Mouse (Mus musculus) lung, postnatal 0 days (tissue): ENCODE measurements at regions not wholly inside any gene's neighbourhood (a gene's known extent, or its start where the extent isn't known, plus 50 kb on each side); places are given as distances from the start of the nearest gene placed in this dataset.

Source experiments
- ATAC-seq: fragments of 200-750 bp; cut with Nextera tagmentation; 2 replicates; pipeline ENCODE4 v1.8.0; 2017; ENCODE audit warnings: moderate library complexity
- DNase-seq: peaks from one replicate; pipeline ENCODE4 v3.0.0-alpha.2; 2016; ENCODE audit warnings: low spot score
- H3K27ac ChIP-seq: fragments of 300-500 bp; sonication (generic); 2 replicates; pipeline ENCODE4 v1.5.1; 2014; ENCODE audit warnings: antibody characterized with exemption, mild to moderate bottlenecking, low read length, mixed read lengths
- H3K27me3 ChIP-seq: fragments of 300-500 bp; sonication (generic); replicated peaks from 2 replicates; pipeline ENCODE4 v1.6.1; 2014; ENCODE audit warnings: low read length, mixed read lengths; ENCODE audit not compliant: insufficient read depth
- H3K36me3 ChIP-seq: fragments of 300-500 bp; sonication (generic); 2 replicates; pipeline ENCODE4 v1.6.1; 2014; ENCODE audit warnings: low read length, mixed read lengths; ENCODE audit not compliant: insufficient read depth
- H3K4me1 ChIP-seq: fragments of 300-500 bp; sonication (generic); 2 replicates; pipeline ENCODE4 v1.6.1; 2014; ENCODE audit warnings: antibody characterized with exemption, low read depth, low read length, mixed read lengths; ENCODE audit not compliant: insufficient read depth
- H3K4me2 ChIP-seq: fragments of 300-500 bp; sonication (generic); replicated peaks from 2 replicates; pipeline ENCODE4 v1.6.1; 2014; ENCODE audit warnings: low read depth, mild to moderate bottlenecking, low read length, moderate library complexity, mixed read lengths
- H3K4me3 ChIP-seq: fragments of 300-500 bp; sonication (generic); 2 replicates; pipeline ENCODE4 v1.5.1; 2014; ENCODE audit warnings: low read depth, low read length
- H3K9ac ChIP-seq: fragments of 300-500 bp; sonication (generic); replicated peaks from 2 replicates; pipeline ENCODE4 v1.6.1; 2014; ENCODE audit warnings: low read depth, mild to moderate bottlenecking
- H3K9me3 ChIP-seq: fragments of 300-500 bp; sonication (generic); 2 replicates; pipeline ENCODE4 v1.6.1; 2016; ENCODE audit warnings: low read length, mixed read lengths
- CTCF ChIP-seq: IDR thresholded peaks from 2 replicates; pipeline ENCODE4 v1.5.1; 2016; ENCODE audit warnings: antibody characterized with exemption, mild to moderate bottlenecking
- EP300 ChIP-seq: IDR thresholded peaks from 2 replicates; pipeline ENCODE4 v1.6.1; 2016; ENCODE audit warnings: antibody characterized with exemption, mild to moderate bottlenecking, control low read depth
- WGBS: fragments of 180-500 bp; shearing (Covaris S2); extraction: QIAGEN DNeasy Blood & Tissue Kit; methylation state at CpG from one replicate; pipeline ENCODE4 v1.1.7; 2014; 5-methylcytosine and 5-hydroxymethylcytosine counted together

- no peak for DNase-seq
- no peaks in the 10 kb centered on the region for H3K4me1 ChIP-seq
- TF ChIP-seq CTCF: no peak
- TF ChIP-seq EP300: no peak
- no peaks in the 10 kb centered on the region for H3K9me3 ChIP-seq
- H3K4me2 ChIP-seq: no peak overlapping the region
- H3K27me3 ChIP-seq: no peaks in the 10 kb centered on the region
- H3K9ac ChIP-seq: no peak overlapping the region
- H3K36me3 ChIP-seq: no peaks in the 10 kb centered on the region
- WGBS: 50% methylated on average over 4 of the region's 4 CpGs
- no peak overlapping the region for H3K4me3 ChIP-seq
- ATAC-seq: no peak
- H3K27ac ChIP-seq: no peak overlapping the region
These were observed 347.4 kb upstream of the Ddhd1 start for GRCm38 (mm10) chr14:46005307-46005706.

GRCm38 (mm10) chr14:46013232-46013631 lies 355.3 kb upstream of the Ddhd1 start:
- no peak for DNase-seq
- Histone ChIP-seq H3K4me2 (no peak overlapping the region), H3K4me3 (no peak overlapping the region), H3K4me1 (no peaks in the 10 kb centered on the region), H3K9ac (no peak overlapping the region), H3K27me3 (no peaks in the 10 kb centered on the region), H3K9me3 (no peaks in the 10 kb centered on the region), H3K27ac (no peak overlapping the region), H3K36me3 (no peaks in the 10 kb centered on the region)
- WGBS: 95% methylated on average over 2 of the region's 2 CpGs
- ATAC-seq: no peak
- TF ChIP-seq EP300 (no peak), CTCF (no peak)

GRCm38 (mm10) chr14:46014090-46014489 lies 356.1 kb upstream of the Ddhd1 start:
- Histone ChIP-seq H3K27ac (no peak overlapping the region), H3K9ac (no peak overlapping the region), H3K4me3 (no peak overlapping the region), H3K4me2 (no peak overlapping the region), H3K27me3 (no peaks in the 10 kb centered on the region), H3K9me3 (no peaks in the 10 kb centered on the region), H3K36me3 (no peaks in the 10 kb centered on the region), H3K4me1 (no peaks in the 10 kb centered on the region; the same call in 1 of the 2 replicates)
- ATAC-seq (no peak), DNase-seq (no peak)
- 52% methylated on average over 2 of the region's 2 CpGs for WGBS
- TF ChIP-seq EP300: no peak

- DNase-seq: no peak
- no peaks in the 10 kb centered on the region; the same call in 1 of the 2 replicates for H3K4me1 ChIP-seq
- H3K9me3 ChIP-seq: no peaks in the 10 kb centered on the region
- TF ChIP-seq CTCF (no peak), EP300 (no peak)
- no peak overlapping the region for H3K9ac ChIP-seq
- H3K36me3 ChIP-seq: no peaks in the 10 kb centered on the region
- H3K4me3 ChIP-seq: no peak overlapping the region
- H3K27ac ChIP-seq: no peak overlapping the region
- WGBS: 65% methylated on average over 6 of the region's 6 CpGs
- no peak for ATAC-seq
- H3K4me2 ChIP-seq: no peak overlapping the region
- H3K27me3 ChIP-seq: no peaks in the 10 kb centered on the region
These were observed 357.9 kb upstream of the Ddhd1 start for GRCm38 (mm10) chr14:46015682-46016400.

GRCm38 (mm10) chr14:46016701-46017106 lies 358.8 kb upstream of the Ddhd1 start:
- no peaks in the 10 kb centered on the region for H3K9me3 ChIP-seq
- ATAC-seq (no peak), DNase-seq (no peak)
- no peaks in the 10 kb centered on the region for H3K27me3 ChIP-seq
- H3K4me2 ChIP-seq: no peak overlapping the region
- no peaks in the 10 kb centered on the region; the same call in 1 of the 2 replicates for H3K4me1 ChIP-seq
- H3K9ac ChIP-seq: no peak overlapping the region
- no peak for TF ChIP-seq EP300
- TF ChIP-seq CTCF: no peak
- no peak overlapping the region for H3K27ac ChIP-seq
- no peaks in the 10 kb centered on the region for H3K36me3 ChIP-seq
- H3K4me3 ChIP-seq: no peak overlapping the region
- WGBS: 35% methylated on average over 4 of the region's 4 CpGs

- no peaks in the 10 kb centered on the region for H3K36me3 ChIP-seq
- no peak overlapping the region for H3K9ac ChIP-seq
- DNase-seq (no peak), ATAC-seq (no peak)
- no peak for TF ChIP-seq CTCF
- TF ChIP-seq EP300: no peak
- no peaks in the 10 kb centered on the region for H3K9me3 ChIP-seq
- WGBS: 18% methylated on average over 3 of the region's 3 CpGs
- no peak overlapping the region for H3K4me3 ChIP-seq
- H3K4me2 ChIP-seq: no peak overlapping the region
- H3K4me1 ChIP-seq: no peaks in the 10 kb centered on the region; the same call in 1 of the 2 replicates
- H3K27me3 ChIP-seq: no peaks in the 10 kb centered on the region
- no peak overlapping the region for H3K27ac ChIP-seq
These were observed 359.3 kb upstream of the Ddhd1 start for GRCm38 (mm10) chr14:46017286-46017685.
